Comparison of ENCODE assay signal across 8 mouse cellular contexts in genomic region chr7:48749298-48750163, GRCm38 (mm10). TPM values are rescaled to one million over a fixed set of nuclear protein-coding genes. Genes with fewer than 3 reads are reported as not detected.
DNase-seq lines count a peak whose midpoint lies in the region; ATAC-seq and TF ChIP-seq lines count a peak whose summit lies in the region.

No protein-coding gene starts in this region.

- 0 out of 2 replicates have a peak overlapping the region, but pooled peaks have one; percentile 9 for H3K27ac ChIP-seq in heart, embryonic 12.5 days (ENCODE audit: poor library complexity, severe bottlenecking)
- no peak overlapping the region for H3K27ac ChIP-seq in kidney, postnatal 0 days
- H3K27ac ChIP-seq in liver, embryonic 11.5 days (ENCODE audit: low read depth, low read length), result no peak overlapping the region
- H3K27ac ChIP-seq in stomach, embryonic 14.5 days (ENCODE audit: low read length), result no peak overlapping the region

- no peaks in the 10 kb centered on the region for H3K9me3 ChIP-seq in erythroblast, embryonic 14.5 days (ENCODE audit: control insufficient read depth, low read length)
- no peaks in the 10 kb centered on the region for H3K9me3 ChIP-seq in heart, embryonic 12.5 days (replicated peaks)
- H3K9me3 ChIP-seq in kidney, postnatal 0 days (replicated peaks; ENCODE audit: low read length), result no peaks in the 10 kb centered on the region
- H3K9me3 ChIP-seq in liver, embryonic 11.5 days (ENCODE audit: control insufficient read depth, low read length), result no peaks in the 10 kb centered on the region
- no peaks in the 10 kb centered on the region for H3K9me3 ChIP-seq in stomach, embryonic 14.5 days (ENCODE audit: control insufficient read depth, low read depth, low read length)

- TF ChIP-seq POLR2A in brain, embryonic 14.5 days (IDR thresholded peaks at IDR 0.05; ENCODE audit: borderline replicate concordance, extremely low read depth, insufficient read depth, insufficient read length, poor library complexity, severe bottlenecking), result no peak

- ATAC-seq in heart, embryonic 12.5 days (ENCODE audit: insufficient number of reproducible peaks, low FRiP score), result peak; percentile 75
- ATAC-seq in kidney, postnatal 0 days (replicated peaks; ENCODE audit: low FRiP score, low read depth), result peak; percentile 84
- peak; percentile 81 for ATAC-seq in liver, embryonic 11.5 days (replicated peaks; ENCODE audit: low FRiP score)
- peak; percentile 85 for ATAC-seq in stomach, embryonic 14.5 days (ENCODE audit: insufficient number of reproducible peaks, insufficient read depth, low FRiP score, low read depth)

- no peaks in the 10 kb centered on the region for H3K27me3 ChIP-seq in erythroblast, embryonic 14.5 days (ENCODE audit: control insufficient read depth)
- H3K27me3 ChIP-seq in heart, embryonic 12.5 days (replicated peaks), result no peaks in the 10 kb centered on the region
- H3K27me3 ChIP-seq in kidney, postnatal 0 days (ENCODE audit: insufficient read depth, low read length), result no peaks in the 10 kb centered on the region
- H3K27me3 ChIP-seq in liver, embryonic 11.5 days (replicated peaks; ENCODE audit: control insufficient read depth, insufficient read depth, low read length), result no peaks in the 10 kb centered on the region
- H3K27me3 ChIP-seq in stomach, embryonic 14.5 days (ENCODE audit: control insufficient read depth, insufficient read depth, low read length), result no peaks in the 10 kb centered on the region

- peak overlapping the region; percentile 60 for H3K9ac ChIP-seq in heart, embryonic 12.5 days
- 0 out of 2 replicates have a peak overlapping the region, but pooled peaks have one; percentile 35 for H3K9ac ChIP-seq in kidney, postnatal 0 days (ENCODE audit: low read depth, low read length)
- peak overlapping the region; percentile 40; the same call in 1 of the 2 replicates for H3K9ac ChIP-seq in liver, embryonic 11.5 days (ENCODE audit: low read depth, low read length)
- H3K9ac ChIP-seq in stomach, embryonic 14.5 days (replicated peaks; ENCODE audit: low read depth, low read length), result no peak overlapping the region; the same call in 1 of the 2 replicates

- peak; percentile 82 for TF ChIP-seq CTCF in brain, embryonic 14.5 days (IDR thresholded peaks at IDR 0.05; ENCODE audit: borderline replicate concordance, extremely low read depth, insufficient read depth, insufficient read length)
- peak; percentile 84 for TF ChIP-seq CTCF in kidney, postnatal 0 days (IDR thresholded peaks at IDR 0.05; ENCODE audit: low read depth)

- WGBS in heart, embryonic 12.5 days, result 2% methylated on average over 24 of the region's 24 CpGs
- under 1% methylated on average over 24 of the region's 24 CpGs for WGBS in kidney, postnatal 0 days
- 1% methylated on average over 24 of the region's 24 CpGs for WGBS in liver, embryonic 11.5 days
- WGBS in stomach, embryonic 14.5 days, result under 1% methylated on average over 24 of the region's 24 CpGs

- H3K4me1 ChIP-seq in erythroblast, embryonic 14.5 days (ENCODE audit: control insufficient read depth), result peaks cover 8% of the 10 kb centered on the region
- no peaks in the 10 kb centered on the region for H3K4me1 ChIP-seq in heart, embryonic 12.5 days (replicated peaks)
- 0 out of 2 replicates have a peak, but pooled peaks cover 3% of the 10 kb centered on the region for H3K4me1 ChIP-seq in kidney, postnatal 0 days (replicated peaks; ENCODE audit: insufficient read depth, low read length)
- H3K4me1 ChIP-seq in liver, embryonic 11.5 days (replicated peaks; ENCODE audit: control insufficient read depth, insufficient read depth, low read length), result peaks cover 4% of the 10 kb centered on the region; the same call in 1 of the 2 replicates
- H3K4me1 ChIP-seq in stomach, embryonic 14.5 days (ENCODE audit: control insufficient read depth, insufficient read depth, low read length), result no peaks in the 10 kb centered on the region

- H3K4me2 ChIP-seq in heart, embryonic 12.5 days, result peak overlapping the region; percentile 98
- H3K4me2 ChIP-seq in kidney, postnatal 0 days (ENCODE audit: low read length), result peak overlapping the region; percentile 87
- H3K4me2 ChIP-seq in liver, embryonic 11.5 days, result peak overlapping the region; percentile 91
- H3K4me2 ChIP-seq in stomach, embryonic 14.5 days (replicated peaks; ENCODE audit: low read depth, low read length), result peak overlapping the region; percentile 55

- no peaks in the 10 kb centered on the region for H3K36me3 ChIP-seq in erythroblast, embryonic 14.5 days (ENCODE audit: control insufficient read depth)
- no peaks in the 10 kb centered on the region for H3K36me3 ChIP-seq in heart, embryonic 12.5 days
- H3K36me3 ChIP-seq in kidney, postnatal 0 days (ENCODE audit: insufficient read depth, low read length), result no peaks in the 10 kb centered on the region
- H3K36me3 ChIP-seq in liver, embryonic 11.5 days (ENCODE audit: control insufficient read depth, insufficient read depth, low read length), result no peaks in the 10 kb centered on the region
- H3K36me3 ChIP-seq in stomach, embryonic 14.5 days (ENCODE audit: control insufficient read depth, insufficient read depth, low read length), result no peaks in the 10 kb centered on the region

- H3K4me3 ChIP-seq in erythroblast, embryonic 14.5 days (replicated peaks), result peak overlapping the region; percentile 56
- H3K4me3 ChIP-seq in heart, embryonic 12.5 days, result peak overlapping the region; percentile 49
- peak overlapping the region; percentile 35 for H3K4me3 ChIP-seq in kidney, postnatal 0 days (replicated peaks; ENCODE audit: low read depth, low read length)
- H3K4me3 ChIP-seq in liver, embryonic 11.5 days (ENCODE audit: low read depth, low read length), result peak overlapping the region; percentile 48
- peak overlapping the region; percentile 26 for H3K4me3 ChIP-seq in stomach, embryonic 14.5 days (ENCODE audit: low read depth, low read length)

- DNase-seq in CD4-positive helper T cell, adult 2 months (ENCODE audit: low read depth, low spot score), result peak; percentile 86
- DNase-seq in brain, embryonic 14.5 days (ENCODE audit: low read depth), result peak; percentile 97
- peak; percentile 93 for DNase-seq in kidney, postnatal 0 days (ENCODE audit: low spot score)
- DNase-seq in liver, embryonic 11.5 days (ENCODE audit: low spot score), result peak; percentile 84
- DNase-seq in naive thymus-derived CD4-positive, alpha-beta T cell, adult 2 months (ENCODE audit: low read depth), result peak; percentile 89

RNA-seq across cellular contexts. Expression of gene Zdhhc13, which starts 39.3 kb away (rescaled TPM):
- polyA plus RNA-seq in brain, embryonic 14.5 days (2012; rRNA removed), result 33.5 and 45.8 TPM in 2 replicates
- 0.05 and 0.08 TPM in 2 replicates for polyA plus RNA-seq in erythroblast, embryonic 14.5 days (2012)
- polyA plus RNA-seq in heart, embryonic 12.5 days (2016; fragmentation: Nextera tagmentation; extraction: Ambion mirVana), result 36.1 and 41.9 TPM in 2 replicates
- polyA plus RNA-seq in kidney, postnatal 0 days (2015; fragmentation: Nextera tagmentation; extraction: Ambion mirVana), result 43.2 and 45.2 TPM in 2 replicates
- polyA plus RNA-seq in liver, embryonic 11.5 days (2014; fragmentation: Nextera tagmentation; extraction: Ambion mirVana), result 32.1 and 34.3 TPM in 2 replicates
- polyA plus RNA-seq in stomach, embryonic 14.5 days (2014; fragmentation: Nextera tagmentation; extraction: Ambion mirVana), result 34.6 and 38.0 TPM in 2 replicates

Comparison
In these comparisons a context has a peak if more than half of its experiments do, and no peak if none do; other contexts are left out.
1. RNA of gene Zdhhc13, which starts 39.3 kb away (polyA plus RNA-seq): 43.2 to 45.2 TPM in kidney, postnatal 0 days, 36.1 to 41.9 TPM in heart, embryonic 12.5 days, 34.6 to 38.0 TPM in stomach, embryonic 14.5 days, 33.5 to 45.8 TPM in brain, embryonic 14.5 days and 32.1 to 34.3 TPM in liver, embryonic 11.5 days; 0.05 to 0.08 TPM in erythroblast, embryonic 14.5 days; every median in the first group is over 10 times any median in the second.
2. Peak in every context shown above with its lines, with median percentiles within 50 percentile points of each other: DNase-seq, H3K4me3 ChIP-seq, ATAC-seq and H3K4me2 ChIP-seq.